Mouse (Mus musculus): ENCODE results near the gene Msmb. TPM values are rescaled to one million over a fixed set of nuclear protein-coding genes. Genes with fewer than 3 reads are reported as not detected.
"Not testable (repeated sequence)": the region's sequence is repeated elsewhere in the genome, so short reads cannot be mapped to it uniquely, and the experiment has no call there.

Msmb gene
- polyA plus RNA-seq, 1 experiment = not detected

DNA sequence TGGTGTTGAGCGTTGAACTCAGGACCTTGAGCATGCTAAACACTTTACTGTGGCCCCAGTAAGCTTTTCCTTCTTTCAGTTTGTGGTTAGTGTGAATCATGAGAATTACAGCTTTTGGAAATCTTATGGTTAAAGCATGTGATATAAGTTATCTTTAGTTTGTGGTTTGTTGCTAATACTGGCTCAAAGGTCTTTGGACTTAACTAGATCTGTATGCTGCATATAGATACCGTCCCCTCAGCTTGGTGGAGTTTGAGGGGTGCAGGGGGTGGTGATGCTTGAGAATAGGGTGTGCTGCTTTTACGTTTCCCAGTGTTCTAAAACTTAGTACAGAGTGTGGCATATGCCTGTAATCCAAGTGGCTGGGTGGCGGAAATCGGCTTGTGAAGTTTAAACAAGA is 25.5 kb downstream of the Msmb start:
- Histone ChIP-seq H3K4me2 (ENCODE audit: low read depth) (peak overlapping the region; percentile 65), H3K4me3 (no peak overlapping the region), H3K27me3 (ENCODE audit: control insufficient read depth, insufficient read depth, insufficient read length) (no peaks in the 10 kb centered on the region), H3K36me3 (ENCODE audit: control insufficient read depth, insufficient read depth) (peaks cover 4% of the 10 kb centered on the region), H3ac (ENCODE audit: control insufficient read depth, insufficient read length) (no peak overlapping the region), H3K79me2 (ENCODE audit: control insufficient read depth, insufficient read depth) (peaks cover 77% of the 10 kb centered on the region)
- TF ChIP-seq MAX (IDR thresholded peaks at IDR 0.05; ENCODE audit: low read depth) (no peak), TCF3 (IDR thresholded peaks at IDR 0.05; ENCODE audit: insufficient read length, low read depth) (no peak), CEBPB (IDR thresholded peaks at IDR 0.05; ENCODE audit: insufficient read depth, poor library complexity, severe bottlenecking) (no peak), E2F4 (IDR thresholded peaks at IDR 0.05; ENCODE audit: insufficient read depth) (no peak), SRF (IDR thresholded peaks at IDR 0.05; ENCODE audit: control insufficient read depth, insufficient read length, low read depth) (no peak), MYOG (IDR thresholded peaks at IDR 0.05; ENCODE audit: control insufficient read depth in 1 of 3, insufficient read depth in 1 of 3, insufficient read length in 2 of 3, low read depth in 2 of 3) (no peak), TCF12 (IDR thresholded peaks at IDR 0.05; ENCODE audit: insufficient read depth, poor library complexity, severe bottlenecking) (no peak), USF1 (IDR thresholded peaks at IDR 0.05; ENCODE audit: low read depth) (no peak), REST (IDR thresholded peaks at IDR 0.05; ENCODE audit: insufficient read depth, insufficient read length) (no peak), POLR2A (IDR thresholded peaks at IDR 0.05; ENCODE audit: insufficient read length, low read depth) (no peak), MYOD1 (IDR thresholded peaks at IDR 0.05; ENCODE audit: control insufficient read depth in 1 of 3, insufficient read length in 2 of 3, low read depth in 2 of 3) (no peak), POLR2AphosphoS2 (IDR thresholded peaks at IDR 0.05; ENCODE audit: insufficient read length, low read depth) (no peak)

DNA sequence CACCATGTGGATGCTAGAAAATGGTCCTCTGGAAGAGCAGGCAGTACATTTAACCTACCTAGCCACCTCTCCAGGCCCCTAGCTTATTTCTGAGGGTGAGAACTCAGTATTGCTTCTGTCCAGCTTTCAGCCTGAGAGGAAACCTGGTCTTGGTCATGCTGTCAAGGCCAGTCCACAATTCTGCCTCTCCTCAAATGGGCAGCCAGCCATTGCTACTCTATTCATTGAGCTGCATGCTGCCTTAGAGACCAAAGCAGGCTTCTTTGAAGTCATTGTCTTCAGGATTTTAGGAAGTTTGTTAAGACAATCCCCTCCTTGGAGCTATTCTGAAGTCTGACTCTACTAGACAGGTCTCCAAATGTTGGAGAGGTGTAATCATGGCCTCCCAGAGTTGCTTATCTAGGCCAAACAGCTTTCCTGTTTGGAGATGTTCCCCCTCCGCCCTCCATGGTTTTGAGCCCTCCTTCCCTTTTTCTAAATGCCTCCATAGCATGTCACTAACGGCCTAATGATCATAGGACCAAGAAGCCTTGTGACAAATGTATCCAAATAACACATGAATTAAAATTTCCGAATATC is 26.9 kb downstream of the Msmb start:
- H3K4me3 ChIP-seq = no peak overlapping the region
- no peak overlapping the region for H3K4me2 ChIP-seq (ENCODE audit: low read depth)
- no peaks in the 10 kb centered on the region for H3K27me3 ChIP-seq (ENCODE audit: control insufficient read depth, insufficient read depth, insufficient read length)
- peaks cover 62% of the 10 kb centered on the region for H3K79me2 ChIP-seq (ENCODE audit: control insufficient read depth, insufficient read depth)
- H3ac ChIP-seq (ENCODE audit: control insufficient read depth, insufficient read length) = no peak overlapping the region
- peaks cover 15% of the 10 kb centered on the region for H3K36me3 ChIP-seq (ENCODE audit: control insufficient read depth, insufficient read depth)
- TF ChIP-seq USF1 (IDR thresholded peaks at IDR 0.05; ENCODE audit: low read depth) (no peak), MAX (IDR thresholded peaks at IDR 0.05; ENCODE audit: low read depth) (no peak), TCF12 (IDR thresholded peaks at IDR 0.05; ENCODE audit: insufficient read depth, poor library complexity, severe bottlenecking) (no peak), MYOG (IDR thresholded peaks at IDR 0.05; ENCODE audit: control insufficient read depth in 1 of 3, insufficient read depth in 1 of 3, insufficient read length in 2 of 3, low read depth in 2 of 3) (no peak), REST (IDR thresholded peaks at IDR 0.05; ENCODE audit: insufficient read depth, insufficient read length) (no peak), E2F4 (IDR thresholded peaks at IDR 0.05; ENCODE audit: insufficient read depth) (no peak), POLR2A (IDR thresholded peaks at IDR 0.05; ENCODE audit: insufficient read length, low read depth) (no peak)

DNA sequence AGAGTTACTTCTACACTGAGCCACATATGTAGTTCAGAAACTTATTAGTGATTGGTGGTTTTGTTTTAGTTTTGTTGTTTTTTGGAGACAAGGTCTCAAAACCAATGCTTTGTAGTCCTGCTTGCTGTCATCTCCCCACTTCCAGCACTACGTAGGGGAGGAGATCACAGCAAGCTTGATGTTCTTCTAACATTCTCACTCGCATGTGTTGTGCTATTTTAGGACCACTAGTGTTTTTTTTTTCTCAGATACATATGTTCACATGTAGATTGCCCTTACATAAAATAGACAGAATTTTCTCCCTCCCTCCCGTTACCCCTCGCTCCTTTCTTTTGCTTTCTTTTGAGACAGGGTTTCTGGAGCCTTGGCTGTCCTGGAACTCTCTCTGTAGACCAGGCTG is 28.3 kb downstream of the Msmb start:
- Histone ChIP-seq H3ac (ENCODE audit: control insufficient read depth, insufficient read length) (no peak overlapping the region), H3K4me2 (ENCODE audit: low read depth) (no peak overlapping the region), H3K27me3 (ENCODE audit: control insufficient read depth, insufficient read depth, insufficient read length) (no peaks in the 10 kb centered on the region), H3K36me3 (ENCODE audit: control insufficient read depth, insufficient read depth) (peaks cover 21% of the 10 kb centered on the region), H3K4me3 (no peak overlapping the region), H3K79me2 (ENCODE audit: control insufficient read depth, insufficient read depth) (peaks cover 48% of the 10 kb centered on the region)
- TF ChIP-seq MYOG (IDR thresholded peaks at IDR 0.05; ENCODE audit: control insufficient read depth in 1 of 3, insufficient read depth in 1 of 3, insufficient read length in 2 of 3, low read depth in 2 of 3) (no peak), USF1 (IDR thresholded peaks at IDR 0.05; ENCODE audit: low read depth) (no peak), POLR2AphosphoS2 (IDR thresholded peaks at IDR 0.05; ENCODE audit: insufficient read length, low read depth) (no peak), TCF3 (IDR thresholded peaks at IDR 0.05; ENCODE audit: insufficient read length, low read depth) (no peak), MAX (IDR thresholded peaks at IDR 0.05; ENCODE audit: low read depth) (no peak), MYOD1 (IDR thresholded peaks at IDR 0.05; ENCODE audit: control insufficient read depth in 1 of 3, insufficient read length in 2 of 3, low read depth in 2 of 3) (no peak), SRF (IDR thresholded peaks at IDR 0.05; ENCODE audit: control insufficient read depth, insufficient read length, low read depth) (no peak), POLR2A (IDR thresholded peaks at IDR 0.05; ENCODE audit: insufficient read length, low read depth) (no peak), E2F4 (IDR thresholded peaks at IDR 0.05; ENCODE audit: insufficient read depth) (no peak), REST (IDR thresholded peaks at IDR 0.05; ENCODE audit: insufficient read depth, insufficient read length) (no peak), TCF12 (IDR thresholded peaks at IDR 0.05; ENCODE audit: insufficient read depth, poor library complexity, severe bottlenecking) (no peak), CEBPB (IDR thresholded peaks at IDR 0.05; ENCODE audit: insufficient read depth, poor library complexity, severe bottlenecking) (no peak)

DNA sequence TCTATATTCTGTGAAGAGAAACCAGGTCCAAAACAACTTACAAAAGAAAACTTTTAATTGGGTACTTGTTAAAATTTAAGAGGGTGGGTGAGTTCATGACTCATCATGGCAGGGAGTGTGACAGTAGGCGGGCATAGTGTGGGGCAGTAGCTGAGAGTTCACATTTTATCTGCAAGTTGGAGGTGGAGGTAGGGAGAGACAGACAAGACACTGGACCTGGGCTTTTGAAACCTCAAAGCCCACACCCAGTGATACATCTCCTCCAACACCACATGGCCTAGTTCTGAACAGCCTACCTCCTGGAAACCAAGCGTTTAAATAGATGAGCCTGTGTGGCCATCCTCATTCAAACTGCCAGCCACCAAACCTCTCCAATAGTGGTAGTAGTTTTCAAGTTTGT is 33.5 kb downstream of the Msmb start:
- TF ChIP-seq E2F4 (IDR thresholded peaks at IDR 0.05; ENCODE audit: insufficient read depth) = no peak
- no peak for TF ChIP-seq TCF12 (IDR thresholded peaks at IDR 0.05; ENCODE audit: insufficient read depth, poor library complexity, severe bottlenecking)
- TF ChIP-seq MYOG (IDR thresholded peaks at IDR 0.05; ENCODE audit: control insufficient read depth in 1 of 3, insufficient read depth in 1 of 3, insufficient read length in 2 of 3, low read depth in 2 of 3) = no peak
- no peak for TF ChIP-seq REST (IDR thresholded peaks at IDR 0.05; ENCODE audit: insufficient read depth, insufficient read length)
- TF ChIP-seq MYOD1 (IDR thresholded peaks at IDR 0.05; ENCODE audit: control insufficient read depth in 1 of 3, insufficient read length in 2 of 3, low read depth in 2 of 3) = no peak
- TF ChIP-seq USF1 (IDR thresholded peaks at IDR 0.05; ENCODE audit: low read depth) = no peak
- TF ChIP-seq POLR2AphosphoS2 (IDR thresholded peaks at IDR 0.05; ENCODE audit: insufficient read length, low read depth) = no peak
- TF ChIP-seq POLR2A (IDR thresholded peaks at IDR 0.05; ENCODE audit: insufficient read length, low read depth) = no peak
- TF ChIP-seq SRF (IDR thresholded peaks at IDR 0.05; ENCODE audit: control insufficient read depth, insufficient read length, low read depth) = no peak
- no peak for TF ChIP-seq CEBPB (IDR thresholded peaks at IDR 0.05; ENCODE audit: insufficient read depth, poor library complexity, severe bottlenecking)
- TF ChIP-seq MAX (IDR thresholded peaks at IDR 0.05; ENCODE audit: low read depth) = no peak
- TF ChIP-seq TCF3 (IDR thresholded peaks at IDR 0.05; ENCODE audit: insufficient read length, low read depth) = no peak
- H3ac ChIP-seq (ENCODE audit: control insufficient read depth, insufficient read length) = no peak overlapping the region
- peaks cover 3% of the 10 kb centered on the region for H3K79me2 ChIP-seq (ENCODE audit: control insufficient read depth, insufficient read depth)
- no peak overlapping the region for H3K4me2 ChIP-seq (ENCODE audit: low read depth)
- H3K36me3 ChIP-seq (ENCODE audit: control insufficient read depth, insufficient read depth) = peaks cover 41% of the 10 kb centered on the region
- no peak overlapping the region for H3K4me3 ChIP-seq
- H3K27me3 ChIP-seq (ENCODE audit: control insufficient read depth, insufficient read depth, insufficient read length) = no peaks in the 10 kb centered on the region

DNA sequence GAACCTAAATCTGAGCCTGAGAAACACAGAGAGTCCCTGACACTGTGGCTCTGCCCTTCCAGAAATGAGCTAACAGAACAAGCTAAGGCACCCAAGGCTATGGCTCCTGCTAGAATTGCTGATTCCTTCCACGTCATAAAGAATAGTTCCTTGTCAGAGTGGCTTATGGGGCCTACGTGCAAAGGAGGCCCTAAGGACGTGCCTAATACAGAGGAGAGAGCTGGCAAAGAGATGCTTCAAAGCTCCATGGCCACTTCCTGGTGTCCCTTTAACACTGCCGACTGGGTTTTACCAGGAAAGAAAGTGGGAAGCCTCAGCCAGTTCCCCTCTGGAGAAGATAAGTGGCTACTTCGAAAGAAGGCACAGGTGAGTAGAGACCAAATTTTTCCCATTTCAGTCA is 34.8 kb downstream of the Msmb start:
- H3K79me2 ChIP-seq (ENCODE audit: control insufficient read depth, insufficient read depth); H3K27me3 ChIP-seq (ENCODE audit: control insufficient read depth, insufficient read depth, insufficient read length); H3K4me3 ChIP-seq; H3K4me2 ChIP-seq (ENCODE audit: low read depth); H3ac ChIP-seq (ENCODE audit: control insufficient read depth, insufficient read length): not testable (repeated sequence)
- H3K36me3 ChIP-seq (ENCODE audit: control insufficient read depth, insufficient read depth) = peaks cover 46% of the 10 kb centered on the region
